Mouse (Mus musculus): Measurements from ENCODE around the gene 1700018G05Rik. TPM values are rescaled to one million over a fixed set of nuclear protein-coding genes. Genes with fewer than 3 reads are reported as not detected.
"Not testable (repeated sequence)": the region's sequence is repeated elsewhere in the genome, so short reads cannot be mapped to it uniquely, and the experiment has no call there.

1700018G05Rik gene
- polyA plus RNA-seq, 1 experiment from 2014 or later, result not detected

DNA sequence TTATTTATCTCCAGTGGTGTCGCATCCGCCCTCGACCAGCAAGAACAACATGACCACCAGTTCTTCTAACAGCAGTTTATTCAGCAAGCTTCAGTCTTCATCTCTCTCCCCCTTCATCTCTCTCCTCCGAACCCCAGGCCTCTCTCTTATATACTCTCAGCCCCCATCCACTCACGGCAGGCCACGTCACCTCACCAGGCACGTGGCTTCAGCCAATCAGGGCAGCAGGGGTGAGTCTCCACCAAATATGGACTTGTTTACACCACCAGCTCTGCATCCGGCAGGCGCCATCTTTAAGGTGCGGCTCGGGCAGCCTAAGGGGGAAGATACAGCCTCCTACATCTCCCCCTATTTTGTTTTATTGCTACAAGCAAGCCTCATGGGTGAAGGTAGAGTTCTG, 22.0 kb downstream of the 1700018G05Rik start:
- not testable (repeated sequence) for H3K36me3 ChIP-seq (ENCODE audit: control insufficient read depth, insufficient read depth, low read length)

DNA sequence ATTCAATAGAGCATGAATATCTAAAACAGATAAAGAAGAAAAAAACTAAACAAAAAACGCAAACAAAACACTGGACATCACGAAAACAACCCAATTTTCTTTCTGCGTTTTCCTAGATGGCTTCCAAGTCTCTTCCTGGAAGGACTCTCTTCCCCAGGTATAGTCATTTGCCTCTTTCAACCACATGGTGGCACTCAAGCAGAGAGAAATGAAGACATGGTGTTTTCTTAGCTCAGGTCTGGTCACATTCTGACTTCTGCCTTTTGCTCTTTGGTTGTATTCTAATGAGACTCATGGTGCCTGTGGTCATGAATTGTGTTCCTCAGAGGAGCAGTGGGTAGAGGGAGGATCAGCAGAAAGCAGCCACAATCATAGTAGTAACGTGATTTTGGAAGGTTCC, 30.7 kb downstream of the 1700018G05Rik start:
- no peak overlapping the region for H3K9ac ChIP-seq (ENCODE audit: low read length)
- no peak for DNase-seq (ENCODE audit: low spot score)

More for the DNA sequence above, 22.0 kb downstream of the 1700018G05Rik start:
- H3K4me3 ChIP-seq (ENCODE audit: low read depth, low read length); H3K4me1 ChIP-seq (replicated peaks; ENCODE audit: control insufficient read depth, insufficient read depth, low read length); H3K27me3 ChIP-seq (ENCODE audit: control insufficient read depth, insufficient read depth, low read length); ATAC-seq (replicated peaks; ENCODE audit: low FRiP score); H3K9ac ChIP-seq (ENCODE audit: low read length); H3K4me2 ChIP-seq (ENCODE audit: low read depth, low read length, severe bottlenecking); H3K9me3 ChIP-seq (ENCODE audit: control insufficient read depth, low read length); DNase-seq (ENCODE audit: low spot score); H3K27ac ChIP-seq (ENCODE audit: low read depth, low read length): not testable (repeated sequence)
- 86% methylated on average over 11 of the region's 11 CpGs for WGBS

DNA sequence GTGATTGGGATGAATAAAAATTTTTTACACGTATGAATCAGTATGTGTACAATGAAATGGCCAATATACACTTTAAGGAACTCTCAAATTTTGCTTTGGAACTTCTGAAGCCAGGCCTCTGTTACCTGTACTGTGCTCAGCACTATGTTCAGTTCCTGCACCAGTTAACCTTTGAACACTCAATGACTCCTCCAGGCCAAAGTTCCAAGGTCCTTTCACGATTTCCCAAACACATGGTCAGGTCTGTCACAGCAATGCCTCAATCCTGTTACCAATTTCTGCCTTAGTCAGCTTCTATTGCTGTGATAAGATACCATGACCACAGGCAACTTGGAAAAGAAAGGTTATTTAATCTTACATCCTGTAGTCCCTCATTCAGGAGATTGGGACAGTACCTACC, 32.4 kb downstream of the 1700018G05Rik start:
- no peaks in the 10 kb centered on the region for H3K36me3 ChIP-seq (ENCODE audit: control insufficient read depth, insufficient read depth, low read length)
- no peak overlapping the region for H3K9ac ChIP-seq (ENCODE audit: low read length)
- no peaks in the 10 kb centered on the region for H3K4me1 ChIP-seq (replicated peaks; ENCODE audit: control insufficient read depth, insufficient read depth, low read length)
- DNase-seq (ENCODE audit: low spot score) (no peak), ATAC-seq (replicated peaks; ENCODE audit: low FRiP score) (no peak)
- H3K27ac ChIP-seq (ENCODE audit: low read depth, low read length), result no peak overlapping the region
- no peaks in the 10 kb centered on the region for H3K9me3 ChIP-seq (ENCODE audit: control insufficient read depth, low read length)
- H3K4me2 ChIP-seq (ENCODE audit: low read depth, low read length, severe bottlenecking), result no peak overlapping the region
- no peak overlapping the region for H3K4me3 ChIP-seq (ENCODE audit: low read depth, low read length)
- no peaks in the 10 kb centered on the region for H3K27me3 ChIP-seq (ENCODE audit: control insufficient read depth, insufficient read depth, low read length)
- WGBS, result 78% methylated on average over 2 of the region's 2 CpGs

More for the DNA sequence above, 30.7 kb downstream of the 1700018G05Rik start:
- WGBS, result 31% methylated on average over 4 of the region's 4 CpGs
- Histone ChIP-seq H3K27me3 (ENCODE audit: control insufficient read depth, insufficient read depth, low read length) (no peaks in the 10 kb centered on the region), H3K4me3 (ENCODE audit: low read depth, low read length) (no peak overlapping the region), H3K36me3 (ENCODE audit: control insufficient read depth, insufficient read depth, low read length) (no peaks in the 10 kb centered on the region), H3K9me3 (ENCODE audit: control insufficient read depth, low read length) (no peaks in the 10 kb centered on the region), H3K4me2 (ENCODE audit: low read depth, low read length, severe bottlenecking) (no peak overlapping the region), H3K27ac (ENCODE audit: low read depth, low read length) (no peak overlapping the region), H3K4me1 (replicated peaks; ENCODE audit: control insufficient read depth, insufficient read depth, low read length) (no peaks in the 10 kb centered on the region)
- no peak for ATAC-seq (replicated peaks; ENCODE audit: low FRiP score)

Other genes starting within 250 kb of the 1700018G05Rik start
- gene Gm3880, start 241.4 kb upstream of the 1700018G05Rik start, polyA plus RNA-seq (2014; fragmentation: Nextera tagmentation; extraction: Ambion mirVana), result not detected in 2 replicates
- gene Gm9112, start 220.7 kb upstream of the 1700018G05Rik start, polyA plus RNA-seq (2014; fragmentation: Nextera tagmentation; extraction: Ambion mirVana), result not detected in 2 replicates
- gene Dmrtc1b, start 220.5 kb upstream of the 1700018G05Rik start, polyA plus RNA-seq (2014; fragmentation: Nextera tagmentation; extraction: Ambion mirVana), result not detected in 2 replicates
- gene Dmrtc1c1, start 125.4 kb upstream of the 1700018G05Rik start, polyA plus RNA-seq (2014; fragmentation: Nextera tagmentation; extraction: Ambion mirVana), result not detected in 2 replicates
- not detected in 2 replicates for gene Dmrtc1c2, start 73.8 kb upstream of the 1700018G05Rik start, polyA plus RNA-seq (2014; fragmentation: Nextera tagmentation; extraction: Ambion mirVana)
- not detected in 2 replicates for gene 1700031F05Rik, start 60.4 kb upstream of the 1700018G05Rik start, polyA plus RNA-seq (2014; fragmentation: Nextera tagmentation; extraction: Ambion mirVana)
- gene Dmrtc1a, start 19.7 kb upstream of the 1700018G05Rik start, polyA plus RNA-seq (2014; fragmentation: Nextera tagmentation; extraction: Ambion mirVana), result 0.32 and 0.40 TPM in 2 replicates
- not detected in 2 replicates for gene 1700011M02Rik, start 19.5 kb upstream of the 1700018G05Rik start, polyA plus RNA-seq (2014; fragmentation: Nextera tagmentation; extraction: Ambion mirVana)